Mouse (Mus musculus) CH12.LX (cell line): Measurements from ENCODE around the gene Ccdc93. TPM values are rescaled to one million over a fixed set of nuclear protein-coding genes. Genes with fewer than 3 reads are reported as not detected.

ENCODE experiments used
- DNase-seq: peaks from one replicate; pipeline ENCODE4 v3.0.0-alpha.2; 2013; ENCODE audit errors: extremely low read depth
- H3K27ac ChIP-seq: 2 replicates; pipeline ENCODE4 v1.5.1; 2012; ENCODE audit warnings: low read depth, mild to moderate bottlenecking, control low read depth, moderate library complexity; ENCODE audit not compliant: insufficient read depth
- H3K27me3 ChIP-seq: replicated peaks from 2 replicates; pipeline ENCODE3; 2012; ENCODE audit warnings: inconsistent platforms
- H3K36me3 ChIP-seq, 2 experiments: replicated peaks in 1 of 2; 2 replicates each; pipeline versions ENCODE3 to v1.6.1; 2012; ENCODE audit warnings: inconsistent platforms in 1 of 2, low read length in 1 of 2, mild to moderate bottlenecking in 1 of 2, mixed read lengths in 1 of 2, moderate library complexity in 1 of 2; ENCODE audit not compliant: control insufficient read depth in 1 of 2, insufficient read depth in 1 of 2
- H3K4me1 ChIP-seq, 2 experiments: 2 replicates each; pipeline ENCODE4 v1.6.1; 2012; ENCODE audit warnings: inconsistent platforms in 1 of 2, moderate library complexity in 1 of 2; ENCODE audit not compliant: insufficient read depth in 2 of 2, control insufficient read depth in 1 of 2
- H3K4me2 ChIP-seq: 2 replicates; pipeline ENCODE4 v1.6.1; 2012; ENCODE audit warnings: low read depth, mild to moderate bottlenecking, control low read depth; ENCODE audit not compliant: poor library complexity, insufficient read depth, severe bottlenecking
- H3K4me3 ChIP-seq, 3 experiments: fragments of 150-350 bp in 1 of 3; sonication (generic) in 1 of 3; replicated peaks in 1 of 3; 2 replicates each; pipeline versions ENCODE3 to v1.5.1; 2011 to 2012; ENCODE audit warnings: low read depth in 2 of 3, low read length in 2 of 3, mild to moderate bottlenecking in 2 of 3, moderate library complexity in 2 of 3, control low read depth in 1 of 3, improper control_type of control experiment in 1 of 3, inconsistent platforms in 1 of 3, mixed read lengths in 1 of 3; ENCODE audit not compliant: poor library complexity in 1 of 3
- H3K79me2 ChIP-seq: replicated peaks from 2 replicates; pipeline ENCODE4 v1.6.1; 2012; ENCODE audit warnings: mild to moderate bottlenecking, moderate library complexity; ENCODE audit not compliant: control insufficient read depth, poor library complexity, insufficient read depth, severe bottlenecking; ENCODE audit errors: extremely low read depth
- H3K9ac ChIP-seq: 2 replicates; pipeline ENCODE4 v1.6.1; 2012; ENCODE audit warnings: low read depth, mild to moderate bottlenecking, control low read depth, moderate library complexity; ENCODE audit not compliant: insufficient read depth
- H3K9me3 ChIP-seq: replicated peaks from 2 replicates; pipeline ENCODE3; 2012; ENCODE audit warnings: low read length, inconsistent platforms, mixed read lengths
- CHD2 ChIP-seq: IDR thresholded peaks from 2 replicates; pipeline ENCODE4 v1.6.1; 2011; ENCODE audit warnings: low read length, improper control_type of control experiment
- CTCF ChIP-seq, 2 experiments: IDR thresholded peaks in 1 of 2; conservative IDR thresholded peaks in 1 of 2; 2 replicates each; pipeline ENCODE4 v1.5.1; 2011 to 2012; ENCODE audit warnings: low read depth in 2 of 2, low read length in 2 of 2, improper control_type of control experiment in 1 of 2, inconsistent platforms in 1 of 2, mild to moderate bottlenecking in 1 of 2, moderate library complexity in 1 of 2
- E2F4 ChIP-seq: IDR thresholded peaks from 2 replicates; pipeline ENCODE4 v1.6.1; 2011; ENCODE audit warnings: low read depth, low read length, improper control_type of control experiment; ENCODE audit not compliant: insufficient replicate concordance
- ELF1 ChIP-seq: IDR thresholded peaks from 2 replicates; pipeline ENCODE4 v1.6.1; 2014; ENCODE audit warnings: low read depth, mild to moderate bottlenecking, inconsistent platforms, low read length, improper control_type of control experiment
- GABPA ChIP-seq: IDR thresholded peaks from 2 replicates; pipeline ENCODE4 v1.6.1; 2012; ENCODE audit warnings: low read depth, low read length, improper control_type of control experiment, inconsistent platforms; ENCODE audit not compliant: insufficient replicate concordance
- IRF4 ChIP-seq: IDR thresholded peaks from 2 replicates; pipeline ENCODE4 v1.6.1; 2014; ENCODE audit warnings: low read depth, mild to moderate bottlenecking, inconsistent platforms, low read length, improper control_type of control experiment
- MAFK ChIP-seq: IDR thresholded peaks from 2 replicates; pipeline ENCODE4 v1.6.1; 2011; ENCODE audit warnings: low read length, improper control_type of control experiment; ENCODE audit not compliant: insufficient replicate concordance
- MAX ChIP-seq: IDR thresholded peaks from 2 replicates; pipeline ENCODE4 v1.6.1; 2011; ENCODE audit warnings: low read length, improper control_type of control experiment
- MAZ ChIP-seq: IDR thresholded peaks from 2 replicates; pipeline ENCODE4 v1.6.1; 2012; ENCODE audit warnings: low read depth, mild to moderate bottlenecking, inconsistent platforms, low read length, improper control_type of control experiment, moderate library complexity
- PAX5 ChIP-seq: IDR thresholded peaks from 2 replicates; pipeline ENCODE4 v1.6.1; 2012; ENCODE audit warnings: low read length, inconsistent platforms, mixed read lengths
- POLR2A ChIP-seq: IDR thresholded peaks from 2 replicates; pipeline ENCODE4 v1.6.1; 2011; ENCODE audit warnings: low read depth, mild to moderate bottlenecking, improper control_type of control experiment, low read length
- POLR2AphosphoS2 ChIP-seq: IDR thresholded peaks from 2 replicates; pipeline ENCODE4 v1.6.1; 2011; ENCODE audit warnings: low read depth, low read length, improper control_type of control experiment
- RAD21 ChIP-seq: IDR thresholded peaks from 2 replicates; pipeline ENCODE4 v1.6.1; 2011; ENCODE audit warnings: low read depth, mild to moderate bottlenecking, low read length, improper control_type of control experiment, moderate library complexity
- RCOR1 ChIP-seq: conservative IDR thresholded peaks from 2 replicates; pipeline ENCODE4 v1.6.1; 2012; ENCODE audit warnings: low read depth, mild to moderate bottlenecking, inconsistent platforms, low read length, improper control_type of control experiment
- TBP ChIP-seq: conservative IDR thresholded peaks from 2 replicates; pipeline ENCODE4 v1.6.1; 2011; ENCODE audit warnings: low read depth, low read length, improper control_type of control experiment
- TCF12 ChIP-seq: IDR thresholded peaks from 2 replicates; pipeline ENCODE4 v1.6.1; 2014; ENCODE audit warnings: low read depth, mild to moderate bottlenecking, inconsistent platforms, low read length, improper control_type of control experiment
- UBTF ChIP-seq: IDR thresholded peaks from 2 replicates; pipeline ENCODE4 v1.6.1; 2012; ENCODE audit warnings: low read depth, mild to moderate bottlenecking, inconsistent platforms, low read length, improper control_type of control experiment, moderate library complexity
- USF2 ChIP-seq: conservative IDR thresholded peaks from 2 replicates; pipeline ENCODE4 v1.6.1; 2011; ENCODE audit warnings: low read depth, low read length, improper control_type of control experiment
- ZC3H11A ChIP-seq: IDR thresholded peaks from 2 replicates; pipeline ENCODE4 v1.6.1; 2012; ENCODE audit warnings: low read depth, mild to moderate bottlenecking, inconsistent platforms, low read length, improper control_type of control experiment
- dilution Hi-C: fragments of 300-500 bp; cut with MboI; formaldehyde crosslinking; loops from 2 replicates; pipeline ENCODE4 v1.14.3; 2020; ENCODE audit warnings: low sequenced_read_pairs; ENCODE audit not compliant: extremely low pct_unique_long_range_greater_than_20kb, extremely low pct_ligation_motif_present
- in situ Hi-C: fragments of 300-500 bp; cut with MboI; formaldehyde crosslinking; loops from 3 replicates; pipeline ENCODE4 v1.14.3; 2019; ENCODE audit warnings: low sequenced_read_pairs, low pct_ligation_motif_present, low pct_unique_long_range_greater_than_20kb, mixed read lengths
- polyA plus RNA-seq: library from polyadenylated mRNA; unstranded; fragments of >175 nt; gene quantifications from 2 replicates; pipeline ENCODE4 v1.2.1, GENCODE M21; 2012; ENCODE audit warnings: low read depth; ENCODE audit not compliant: insufficient read length
- total RNA-seq, 2 experiments: library from RNA; depleted of rRNA; stranded (reverse); fragments of 300-350 nt in 1 of 2; fragments of >200 nt in 1 of 2; gene quantifications; 2 replicates each; pipeline ENCODE4 v1.2.3; 2012 to 2014

Gene Ccdc93
- total and polyA plus RNA-seq, 3 experiments, result 21.0 to 34.0 (median 23.7) TPM

- dilution Hi-C loops, result no loop called here
- no peaks in the 10 kb centered on the region for H3K4me1 ChIP-seq
- no peaks in the 10 kb centered on the region for H3K9me3 ChIP-seq
- in situ Hi-C loops, result loop anchor here (10.0 kb wide), 1 partner anchor 136 kb away; no protein-coding TSS in a partner anchor
- no peak overlapping the region for H3K9ac ChIP-seq
- no peaks in the 10 kb centered on the region for H3K36me3 ChIP-seq
- TF ChIP-seq MAZ (no peak), GABPA (no peak), USF2 (no peak), MAX (no peak), MAFK (no peak), ELF1 (no peak), POLR2AphosphoS2 (no peak), RCOR1 (no peak), PAX5 (no peak)
- H3K27ac ChIP-seq, result no peak overlapping the region
- no peaks in the 10 kb centered on the region for H3K27me3 ChIP-seq
- H3K4me2 ChIP-seq, result no peak overlapping the region
- H3K4me3 ChIP-seq, result no peak overlapping the region
- no peaks in the 10 kb centered on the region for H3K79me2 ChIP-seq
- no peak for DNase-seq
These were observed 40.4 kb upstream of the Ccdc93 start for GRCm38 (mm10) chr1:121390421-121390820.

GRCm38 (mm10) chr1:121390855-121391254 lies 40.0 kb upstream of the Ccdc93 start:
- H3K27me3 ChIP-seq, result no peaks in the 10 kb centered on the region
- no peaks in the 10 kb centered on the region for H3K4me1 ChIP-seq
- TF ChIP-seq POLR2A (no peak), CHD2 (no peak), PAX5 (no peak), TCF12 (no peak), ZC3H11A (no peak), CTCF (conservative IDR thresholded peaks at IDR 0.05 in 1 of 2, IDR thresholded peaks at IDR 0.05 in 1 of 2; ENCODE audit: low read depth in 2 of 2, low read length in 2 of 2) (no peak), IRF4 (no peak), MAFK (no peak), UBTF (no peak), E2F4 (no peak), RAD21 (no peak), GABPA (no peak), POLR2AphosphoS2 (no peak), TBP (no peak), RCOR1 (no peak)
- TF ChIP-seq, all 38 proteins: peak for 0
- no peak overlapping the region for H3K27ac ChIP-seq
- H3K4me2 ChIP-seq, result no peak overlapping the region
- no peak overlapping the region for H3K4me3 ChIP-seq
- DNase-seq, result no peak
- no peaks in the 10 kb centered on the region for H3K79me2 ChIP-seq
- dilution Hi-C loops, result no loop called here
- no peaks in the 10 kb centered on the region for H3K9me3 ChIP-seq
- no peak overlapping the region for H3K9ac ChIP-seq
- H3K36me3 ChIP-seq, result no peaks in the 10 kb centered on the region
- in situ Hi-C loops, result loop anchor here (10.0 kb wide), 1 partner anchor 136 kb away; no protein-coding TSS in a partner anchor
